Comparison of ENCODE assay signal across 16 mouse cellular contexts in the genomic region with DNA sequence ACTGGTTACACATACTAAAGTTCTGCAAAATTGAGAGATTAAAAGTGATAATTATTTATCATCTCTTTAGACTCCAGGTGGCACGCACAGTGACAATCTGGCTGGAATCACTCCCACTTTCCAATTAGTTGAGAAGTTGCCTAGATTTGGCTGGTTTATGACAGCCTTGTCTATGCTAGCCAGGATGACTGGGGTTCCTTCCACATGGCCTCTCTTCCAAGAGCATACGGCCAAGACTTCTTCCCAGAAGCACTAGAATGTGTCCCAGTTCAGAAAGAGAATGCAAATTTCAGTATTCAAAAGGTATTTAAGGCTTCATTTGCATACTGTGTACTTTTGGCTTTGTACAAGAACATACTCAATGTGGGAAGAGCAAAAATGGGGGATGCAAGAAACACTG.
DNase-seq lines count a peak whose midpoint lies in the region; ATAC-seq and TF ChIP-seq lines count a peak whose summit lies in the region.
"Had no signal": no experiment of that assay in that cellular context is flagged by ENCODE, and none has a peak within 500 bp of the region (broad histone marks: within the 10 kb centered on the region; RNA-seq: fewer than 3 reads in every experiment).

No protein-coding gene starts in this region.

- no peak for ATAC-seq in midbrain, postnatal 0 days (ENCODE audit: low FRiP score)
- no peak for ATAC-seq in midbrain, embryonic 11.5 days (ENCODE audit: low FRiP score)
- ATAC-seq in forebrain, postnatal 0 days, result peak; percentile 96
- ATAC-seq in erythroblast, adult 5-6 weeks (replicated peaks; ENCODE audit: low FRiP score, poor library complexity, severe bottlenecking), result no peak
- ATAC-seq: midbrain, embryonic 15.5 days had no signal

- WGBS in midbrain, postnatal 0 days, result 68% methylated on average over 2 of the region's 2 CpGs
- 88% methylated on average over 2 of the region's 2 CpGs for WGBS in midbrain, embryonic 11.5 days
- WGBS in forebrain, postnatal 0 days, result 43% methylated on average over 2 of the region's 2 CpGs

- H3K27ac ChIP-seq in midbrain, postnatal 0 days (ENCODE audit: low read depth, low read length), result no peak overlapping the region
- no peak overlapping the region for H3K27ac ChIP-seq in midbrain, embryonic 11.5 days (ENCODE audit: low read depth, low read length)
- H3K27ac ChIP-seq in forebrain, postnatal 0 days (ENCODE audit: low read depth, low read length), result no peak overlapping the region
- H3K27ac ChIP-seq: limb, embryonic 13.5 days; midbrain, embryonic 15.5 days; neural tube, embryonic 15.5 days had no signal

- H3K27me3 ChIP-seq in midbrain, postnatal 0 days (ENCODE audit: insufficient read depth, low read length), result no peaks in the 10 kb centered on the region
- H3K27me3 ChIP-seq in midbrain, embryonic 11.5 days (ENCODE audit: control insufficient read depth, insufficient read depth, low read length), result no peaks in the 10 kb centered on the region
- H3K27me3 ChIP-seq in forebrain, postnatal 0 days (ENCODE audit: insufficient read depth, low read length), result no peaks in the 10 kb centered on the region
- H3K27me3 ChIP-seq: limb, embryonic 13.5 days; midbrain, embryonic 15.5 days; neural tube, embryonic 15.5 days had no signal

- no peaks in the 10 kb centered on the region for H3K4me1 ChIP-seq in midbrain, postnatal 0 days (ENCODE audit: insufficient read depth, low read length)
- H3K4me1 ChIP-seq in midbrain, embryonic 11.5 days (ENCODE audit: control insufficient read depth, insufficient read depth, low read length), result no peaks in the 10 kb centered on the region
- no peaks in the 10 kb centered on the region; the same call in 1 of the 2 replicates for H3K4me1 ChIP-seq in forebrain, postnatal 0 days (ENCODE audit: insufficient read depth)
- H3K4me1 ChIP-seq: limb, embryonic 13.5 days; midbrain, embryonic 15.5 days; neural tube, embryonic 15.5 days had no signal

- no peak overlapping the region for H3K4me3 ChIP-seq in midbrain, postnatal 0 days (ENCODE audit: low read depth, low read length)
- H3K4me3 ChIP-seq in midbrain, embryonic 11.5 days (ENCODE audit: low read depth, low read length), result no peak overlapping the region
- no peak overlapping the region for H3K4me3 ChIP-seq in forebrain, postnatal 0 days (ENCODE audit: low read depth, low read length)
- H3K4me3 ChIP-seq: limb, embryonic 13.5 days; midbrain, embryonic 15.5 days; neural tube, embryonic 15.5 days had no signal

- peak; percentile 65 for DNase-seq in midbrain, postnatal 0 days (ENCODE audit: low spot score)
- DNase-seq in midbrain, embryonic 11.5 days (ENCODE audit: low spot score, missing footprints), result no peak
- peak; percentile 87 for DNase-seq in forebrain, postnatal 0 days
- DNase-seq in left cerebral cortex, adult 11 months (ENCODE audit: low spot score), result peak; percentile 17
- no peak for DNase-seq in adrenal gland, postnatal 36 days
- no peak for DNase-seq in ovary, postnatal 14 days (ENCODE audit: low spot score)
- DNase-seq in kidney, adult 8-10 months, result no peak
- DNase-seq: adrenal gland, adult 2 months; heart, adult 11 months; heart, postnatal 14 days; lung, embryonic 14.5 days; thymus, adult 2 months had no signal

- H3K36me3 ChIP-seq in midbrain, postnatal 0 days (ENCODE audit: insufficient read depth, low read length), result no peaks in the 10 kb centered on the region
- H3K36me3 ChIP-seq in midbrain, embryonic 11.5 days (ENCODE audit: control insufficient read depth, insufficient read depth, low read length), result no peaks in the 10 kb centered on the region
- no peaks in the 10 kb centered on the region for H3K36me3 ChIP-seq in forebrain, postnatal 0 days (ENCODE audit: insufficient read depth)
- H3K36me3 ChIP-seq: limb, embryonic 13.5 days; midbrain, embryonic 15.5 days; neural tube, embryonic 15.5 days had no signal

- no peak overlapping the region for H3K9ac ChIP-seq in midbrain, postnatal 0 days (replicated peaks; ENCODE audit: low read length, poor library complexity, severe bottlenecking)
- H3K9ac ChIP-seq in midbrain, embryonic 11.5 days (ENCODE audit: low read length), result no peak overlapping the region
- H3K9ac ChIP-seq in forebrain, postnatal 0 days, result no peak overlapping the region
- H3K9ac ChIP-seq: limb, embryonic 13.5 days; lung, embryonic 14.5 days; midbrain, embryonic 15.5 days; neural tube, embryonic 15.5 days had no signal

- no peak overlapping the region for H3K4me2 ChIP-seq in midbrain, postnatal 0 days (ENCODE audit: low read depth, low read length, poor library complexity, severe bottlenecking)
- H3K4me2 ChIP-seq in midbrain, embryonic 11.5 days, result no peak overlapping the region
- no peak overlapping the region for H3K4me2 ChIP-seq in forebrain, postnatal 0 days (ENCODE audit: low read depth)
- H3K4me2 ChIP-seq: limb, embryonic 13.5 days; lung, embryonic 14.5 days; midbrain, embryonic 15.5 days; neural tube, embryonic 15.5 days had no signal

- no peak for TF ChIP-seq CTCF in midbrain, postnatal 0 days (IDR thresholded peaks at IDR 0.05)
- TF ChIP-seq CTCF in forebrain, postnatal 0 days (IDR thresholded peaks at IDR 0.05; ENCODE audit: low read depth), result no peak

- no peaks in the 10 kb centered on the region for H3K9me3 ChIP-seq in midbrain, postnatal 0 days (ENCODE audit: low read length)
- H3K9me3 ChIP-seq in midbrain, embryonic 11.5 days (ENCODE audit: control insufficient read depth, low read length), result no peaks in the 10 kb centered on the region
- H3K9me3 ChIP-seq in forebrain, postnatal 0 days (ENCODE audit: low read length), result no peaks in the 10 kb centered on the region
- H3K9me3 ChIP-seq: limb, embryonic 13.5 days; midbrain, embryonic 15.5 days; neural tube, embryonic 15.5 days had no signal

Comparison
In these comparisons a context has a peak if more than half of its experiments do, and no peak if none do; other contexts are left out.
1. DNase-seq: peak in midbrain, postnatal 0 days (single experiment), forebrain, postnatal 0 days (single experiment) and left cerebral cortex, adult 11 months (single experiment); none in midbrain, embryonic 11.5 days (single experiment), adrenal gland, postnatal 36 days (0 of 2), ovary, postnatal 14 days (single experiment) and kidney, adult 8-10 months (0 of 2).